Mouse (Mus musculus) midbrain, embryonic 10.5 days (tissue): ENCODE measurements around the gene 1190002N15Rik. TPM values are rescaled to one million over a fixed set of nuclear protein-coding genes. Genes with fewer than 3 reads are reported as not detected.

ENCODE experiments used
- polyA plus RNA-seq: library from polyadenylated mRNA; unstranded; fragments of >200 nt; fragmentation: Nextera tagmentation; extraction: Ambion mirVana; gene quantifications from 2 replicates; pipeline ENCODE4 v1.2.1, GENCODE M21; 2016

The 1190002N15Rik gene
- polyA plus RNA-seq, 1 experiment from 2014 or later = 6.6 TPM

Other genes starting within 250 kb of the 1190002N15Rik start
- 1.9 and 2.3 TPM in 2 replicates for gene Slc9a9, start 131.8 kb upstream of the 1190002N15Rik start, polyA plus RNA-seq